Mouse (Mus musculus) hindbrain, embryonic 10.5 days (tissue): ENCODE results near the gene Rfx4. TPM values are rescaled to one million over a fixed set of nuclear protein-coding genes. Genes with fewer than 3 reads are reported as not detected.

ENCODE experiments used
- DNase-seq: peaks from one replicate; pipeline ENCODE4 v3.0.0-alpha.2; 2017; ENCODE audit warnings: low spot score
- H3K27ac ChIP-seq: fragments of 300-500 bp; sonication (generic); 2 replicates; pipeline ENCODE4 v1.5.1; 2016; ENCODE audit warnings: mild to moderate bottlenecking, moderate library complexity
- H3K27me3 ChIP-seq: fragments of 300-500 bp; sonication (generic); 2 replicates; pipeline ENCODE4 v1.6.1; 2016; ENCODE audit warnings: mild to moderate bottlenecking; ENCODE audit not compliant: poor library complexity, insufficient read depth, severe bottlenecking
- H3K36me3 ChIP-seq: fragments of 300-500 bp; sonication (generic); 2 replicates; pipeline ENCODE4 v1.6.1; 2016; ENCODE audit warnings: mild to moderate bottlenecking, moderate library complexity
- H3K4me1 ChIP-seq: fragments of 300-500 bp; sonication (generic); replicated peaks from 2 replicates; pipeline ENCODE4 v1.6.1; 2016; ENCODE audit warnings: mild to moderate bottlenecking
- H3K4me3 ChIP-seq: fragments of 300-500 bp; sonication (generic); 2 replicates; pipeline ENCODE4 v1.5.1; 2016; ENCODE audit warnings: mild to moderate bottlenecking, moderate library complexity
- H3K9me3 ChIP-seq: fragments of 300-500 bp; sonication (generic); 2 replicates; pipeline ENCODE4 v1.6.1; 2016; ENCODE audit warnings: mild to moderate bottlenecking, moderate library complexity
- WGBS: fragments of 180-500 bp; shearing (Covaris S2); methylation state at CpG from one replicate; pipeline ENCODE4 v1.1.7; 2016; 5-methylcytosine and 5-hydroxymethylcytosine counted together
- polyA plus RNA-seq: library from polyadenylated mRNA; unstranded; fragments of >200 nt; fragmentation: Nextera tagmentation; extraction: Ambion mirVana; gene quantifications from 2 replicates; pipeline ENCODE4 v1.2.1, GENCODE M21; 2016

Gene Rfx4
- 49.2 and 66.6 TPM in 2 replicates for polyA plus RNA-seq

- peaks cover 8% of the 10 kb centered on the region; the same call in 1 of the 2 replicates for H3K36me3 ChIP-seq
- WGBS, result under 1% methylated on average over 24 of the region's 24 CpGs
- peak; percentile 88 for DNase-seq
- peak within 1 kb of the TSS; percentile 77 for H3K4me3 ChIP-seq
- peak within 1 kb of the TSS; percentile 94 for H3K27ac ChIP-seq
- H3K4me1 ChIP-seq, result peaks cover 62% of the 10 kb centered on the region
- peaks cover 93% of the 10 kb centered on the region for H3K27me3 ChIP-seq
- H3K9me3 ChIP-seq, result no peaks in the 10 kb centered on the region
Measured at GRCm38 (mm10) chr10:84755786-84756203, at the start of gene Rfx4. Gene Rfx4 (plus strand): TSS chr10:84756062.

GRCm38 (mm10) chr10:84706543-84706942, 49.3 kb upstream of the Rfx4 start:
- Histone ChIP-seq H3K4me3 (no peak overlapping the region), H3K9me3 (no peaks in the 10 kb centered on the region), H3K36me3 (peaks cover 14% of the 10 kb centered on the region), H3K4me1 (peaks cover 58% of the 10 kb centered on the region), H3K27ac (peak overlapping the region; percentile 86; the same call in 1 of the 2 replicates), H3K27me3 (0 out of 2 replicates have a peak, but pooled peaks cover 7% of the 10 kb centered on the region)
- no peak for DNase-seq
- 64% methylated on average over 8 of the region's 8 CpGs for WGBS

GRCm38 (mm10) chr10:84707226-84707625, 48.6 kb upstream of the Rfx4 start:
- Histone ChIP-seq H3K27me3 (0 out of 2 replicates have a peak, but pooled peaks cover 7% of the 10 kb centered on the region), H3K9me3 (no peaks in the 10 kb centered on the region), H3K4me1 (peaks cover 65% of the 10 kb centered on the region), H3K36me3 (peaks cover 8% of the 10 kb centered on the region), H3K27ac (peak overlapping the region; percentile 86), H3K4me3 (no peak overlapping the region)
- DNase-seq, result no peak
- 46% methylated on average over 6 of the region's 6 CpGs for WGBS

- DNase-seq, result no peak
- Histone ChIP-seq H3K9me3 (no peaks in the 10 kb centered on the region), H3K4me3 (no peak overlapping the region), H3K4me1 (peaks cover 72% of the 10 kb centered on the region), H3K27ac (peak overlapping the region; percentile 86), H3K27me3 (0 out of 2 replicates have a peak, but pooled peaks cover 7% of the 10 kb centered on the region), H3K36me3 (peaks cover 4% of the 10 kb centered on the region; the same call in 1 of the 2 replicates)
- WGBS, result 20% methylated on average over 14 of the region's 14 CpGs
Measured at GRCm38 (mm10) chr10:84707752-84708530, 47.9 kb upstream of the Rfx4 start.

GRCm38 (mm10) chr10:84710192-84710591, 45.7 kb upstream of the Rfx4 start:
- H3K27ac ChIP-seq, result peak overlapping the region; percentile 86
- 22% methylated on average over 4 of the region's 4 CpGs for WGBS
- peaks cover 93% of the 10 kb centered on the region for H3K4me1 ChIP-seq
- peaks cover 20% of the 10 kb centered on the region for H3K36me3 ChIP-seq
- peak overlapping the region; percentile 16; the same call in 1 of the 2 replicates for H3K4me3 ChIP-seq
- peak; percentile 42 for DNase-seq
- H3K9me3 ChIP-seq, result no peaks in the 10 kb centered on the region
- H3K27me3 ChIP-seq, result peaks cover 10% of the 10 kb centered on the region; the same call in 1 of the 2 replicates

GRCm38 (mm10) chr10:84710827-84711226, 45.0 kb upstream of the Rfx4 start:
- peaks cover 91% of the 10 kb centered on the region for H3K4me1 ChIP-seq
- peak overlapping the region; percentile 86 for H3K27ac ChIP-seq
- 9% methylated on average over 4 of the region's 4 CpGs for WGBS
- H3K4me3 ChIP-seq, result no peak overlapping the region
- H3K9me3 ChIP-seq, result no peaks in the 10 kb centered on the region
- DNase-seq, result peak; percentile 74
- H3K36me3 ChIP-seq, result peaks cover 23% of the 10 kb centered on the region
- peaks cover 10% of the 10 kb centered on the region; the same call in 1 of the 2 replicates for H3K27me3 ChIP-seq

- DNase-seq, result peak; percentile 48
- peaks cover 30% of the 10 kb centered on the region for H3K36me3 ChIP-seq
- WGBS, result 42% methylated on average over 8 of the region's 8 CpGs
- peaks cover 85% of the 10 kb centered on the region for H3K4me1 ChIP-seq
- peaks cover 10% of the 10 kb centered on the region; the same call in 1 of the 2 replicates for H3K27me3 ChIP-seq
- peak overlapping the region; percentile 86 for H3K27ac ChIP-seq
- no peaks in the 10 kb centered on the region for H3K9me3 ChIP-seq
- H3K4me3 ChIP-seq, result no peak overlapping the region
Measured at GRCm38 (mm10) chr10:84711479-84711878, 44.4 kb upstream of the Rfx4 start.

- Histone ChIP-seq H3K9me3 (no peaks in the 10 kb centered on the region), H3K4me1 (peaks cover 80% of the 10 kb centered on the region), H3K27ac (peak overlapping the region; percentile 86), H3K36me3 (peaks cover 34% of the 10 kb centered on the region), H3K4me3 (no peak overlapping the region), H3K27me3 (peaks cover 10% of the 10 kb centered on the region; the same call in 1 of the 2 replicates)
- no peak for DNase-seq
- WGBS, result 52% methylated on average over 5 of the region's 5 CpGs
Measured at GRCm38 (mm10) chr10:84711940-84712339, 43.9 kb upstream of the Rfx4 start.

- WGBS, result 60% methylated on average over 6 of the region's 6 CpGs
- no peak for DNase-seq
- peak overlapping the region; percentile 86 for H3K27ac ChIP-seq
- no peaks in the 10 kb centered on the region for H3K9me3 ChIP-seq
- peaks cover 39% of the 10 kb centered on the region for H3K36me3 ChIP-seq
- no peak overlapping the region for H3K4me3 ChIP-seq
- peaks cover 75% of the 10 kb centered on the region for H3K4me1 ChIP-seq
- peaks cover 10% of the 10 kb centered on the region; the same call in 1 of the 2 replicates for H3K27me3 ChIP-seq
Measured at GRCm38 (mm10) chr10:84712532-84712931, 43.3 kb upstream of the Rfx4 start.

- Histone ChIP-seq H3K4me1 (peaks cover 69% of the 10 kb centered on the region), H3K27me3 (peaks cover 10% of the 10 kb centered on the region; the same call in 1 of the 2 replicates), H3K27ac (peak overlapping the region; percentile 86), H3K36me3 (peaks cover 41% of the 10 kb centered on the region), H3K4me3 (no peak overlapping the region), H3K9me3 (no peaks in the 10 kb centered on the region)
- 63% methylated on average over 10 of the region's 10 CpGs for WGBS
- no peak for DNase-seq
Measured at GRCm38 (mm10) chr10:84713043-84713442, 42.8 kb upstream of the Rfx4 start.

- WGBS, result 92% methylated on average over 7 of the region's 7 CpGs
- Histone ChIP-seq H3K4me1 (peaks cover 43% of the 10 kb centered on the region), H3K9me3 (no peaks in the 10 kb centered on the region), H3K27me3 (peaks cover 3% of the 10 kb centered on the region; the same call in 1 of the 2 replicates), H3K36me3 (peaks cover 56% of the 10 kb centered on the region), H3K27ac (no peak overlapping the region), H3K4me3 (no peak overlapping the region)
- DNase-seq, result no peak
Measured at GRCm38 (mm10) chr10:84715639-84716038, 40.2 kb upstream of the Rfx4 start.

GRCm38 (mm10) chr10:84716581-84716980, 39.3 kb upstream of the Rfx4 start:
- Histone ChIP-seq H3K27ac (no peak overlapping the region), H3K9me3 (no peaks in the 10 kb centered on the region), H3K4me3 (no peak overlapping the region), H3K27me3 (peaks cover 3% of the 10 kb centered on the region; the same call in 1 of the 2 replicates), H3K36me3 (peaks cover 66% of the 10 kb centered on the region), H3K4me1 (peaks cover 40% of the 10 kb centered on the region)
- no peak for DNase-seq
- WGBS, result 93% methylated on average over 7 of the region's 7 CpGs

GRCm38 (mm10) chr10:84722711-84723110, 33.2 kb upstream of the Rfx4 start:
- no peak for DNase-seq
- H3K36me3 ChIP-seq, result peaks cover 57% of the 10 kb centered on the region
- no peak overlapping the region for H3K4me3 ChIP-seq
- peaks cover 19% of the 10 kb centered on the region for H3K4me1 ChIP-seq
- H3K27me3 ChIP-seq, result no peaks in the 10 kb centered on the region
- H3K9me3 ChIP-seq, result no peaks in the 10 kb centered on the region
- WGBS, result 85% methylated on average over 12 of the region's 12 CpGs
- peak overlapping the region; percentile 73 for H3K27ac ChIP-seq
